Mouse (Mus musculus) monocyte, adult 5-6 weeks (primary cell): Measurements from ENCODE around the gene Npb. TPM values are rescaled to one million over a fixed set of nuclear protein-coding genes. Genes with fewer than 3 reads are reported as not detected.
A peak's percentile ranks its signal among the peaks of the same experiment; 100 is the strongest.
"Not testable (repeated sequence)": the region's sequence is repeated elsewhere in the genome, so short reads cannot be mapped to it uniquely, and the experiment has no call there.

Experiments used
- ATAC-seq: fragments of 153-309, 156-312 bp; replicated peaks from 2 replicates; pipeline ENCODE4 v1.8.0; 2017; ENCODE audit warnings: mild to moderate bottlenecking; ENCODE audit not compliant: low TSS enrichment, insufficient number of reproducible peaks, severe bottlenecking, poor library complexity, low FRiP score
- total RNA-seq: library from RNA; stranded (forward); fragments of 200-1000, 200-491, 200-594 nt; gene quantifications from 3 replicates; pipeline ENCODE4 v1.2.3, GENCODE M21; 2017

The Npb gene
- total RNA-seq, 1 experiment from 2014 or later = not detected

GRCm38 (mm10) chr11:120578694-120579243, 29.5 kb upstream of the Npb start:
- ATAC-seq = no peak

- ATAC-seq = 0 out of 2 replicates have a peak, but pooled peaks have one; percentile 19
These were observed 28.8 kb upstream of the Npb start for GRCm38 (mm10) chr11:120579316-120580107.

GRCm38 (mm10) chr11:120580190-120580589, 28.1 kb upstream of the Npb start:
- ATAC-seq = no peak

- no peak for ATAC-seq
These were observed 27.4 kb upstream of the Npb start for GRCm38 (mm10) chr11:120580871-120581331.

- ATAC-seq = peak; percentile 66
These were observed 26.6 kb upstream of the Npb start, which contains the start of gene Arhgdia for GRCm38 (mm10) chr11:120581490-120582267. Arhgdia (minus strand) TSS chr11:120581624.

- 0 out of 2 replicates have a peak, but pooled peaks have one; percentile 6 for ATAC-seq
These were observed 25.9 kb upstream of the Npb start for GRCm38 (mm10) chr11:120582268-120582981.

GRCm38 (mm10) chr11:120582982-120583293, 25.3 kb upstream of the Npb start:
- ATAC-seq = not testable (repeated sequence)

GRCm38 (mm10) chr11:120583937-120584336, 24.3 kb upstream of the Npb start:
- no peak for ATAC-seq

- ATAC-seq = no peak
These were observed 19.7 kb upstream of the Npb start for GRCm38 (mm10) chr11:120588531-120588930.

- ATAC-seq = no peak
These were observed 10.7 kb upstream of the Npb start for GRCm38 (mm10) chr11:120597240-120598235.

- ATAC-seq = peak; percentile 89
These were observed 9.8 kb upstream of the Npb start, which contains the start of the genes Alyref and Anapc11 for GRCm38 (mm10) chr11:120598283-120598989. Alyref (minus strand) TSS chr11:120598365. Anapc11 (plus strand) TSS chr11:120598421.

- ATAC-seq = no peak
These were observed 9.2 kb upstream of the Npb start for GRCm38 (mm10) chr11:120598990-120599549.

GRCm38 (mm10) chr11:120600716-120601115, 7.6 kb upstream of the Npb start:
- no peak for ATAC-seq

- ATAC-seq = no peak
These were observed 4.7 kb upstream of the Npb start for GRCm38 (mm10) chr11:120603545-120603944.

GRCm38 (mm10) chr11:120605667-120606066, 2.6 kb upstream of the Npb start:
- ATAC-seq = no peak

- ATAC-seq = no peak
These were observed 1.5 kb upstream of the Npb start for GRCm38 (mm10) chr11:120606764-120607163.

GRCm38 (mm10) chr11:120609250-120609649, 973 bp downstream of the Npb start:
- no peak for ATAC-seq
